Mouse (Mus musculus): ENCODE results near the gene Hyal3.

The Hyal3 gene

DNA sequence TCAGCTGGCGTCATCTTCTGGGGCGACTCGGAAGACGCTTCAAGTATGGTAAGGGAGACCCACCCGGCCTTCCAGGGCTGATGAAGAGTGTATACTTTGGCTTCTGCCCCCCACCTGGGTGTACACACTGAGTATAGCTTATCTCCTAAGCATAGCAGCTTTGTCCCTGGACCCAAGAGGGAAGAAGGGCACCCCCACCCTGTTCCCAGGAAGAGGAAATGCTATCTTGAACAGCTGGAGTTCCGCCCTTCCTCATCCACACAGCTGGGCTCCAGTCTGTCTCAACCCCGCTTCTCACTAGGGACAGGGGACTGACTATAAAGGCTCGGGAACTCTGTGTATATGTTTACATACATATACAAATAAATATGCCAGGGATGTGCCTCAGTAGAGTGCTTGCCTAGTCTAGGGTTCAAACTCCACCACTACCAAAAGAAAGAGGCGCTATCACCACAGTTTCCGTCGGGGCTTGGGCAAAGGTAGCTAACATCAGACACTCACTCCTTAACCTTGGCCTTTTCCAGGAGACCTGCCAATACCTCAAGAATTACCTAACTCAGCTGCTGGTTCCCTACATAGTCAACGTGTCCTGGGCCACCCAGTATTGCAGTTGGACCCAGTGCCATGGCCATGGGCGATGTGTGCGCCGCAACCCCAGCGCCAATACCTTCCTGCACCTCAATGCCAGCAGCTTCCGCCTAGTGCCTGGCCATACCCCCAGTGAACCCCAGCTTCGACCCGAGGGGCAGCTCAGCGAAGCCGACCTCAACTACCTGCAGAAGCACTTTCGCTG is 8.9 kb upstream of the Hyal3 start:
- no peak for DNase-seq (ENCODE audit: low read depth, low spot score)

DNA sequence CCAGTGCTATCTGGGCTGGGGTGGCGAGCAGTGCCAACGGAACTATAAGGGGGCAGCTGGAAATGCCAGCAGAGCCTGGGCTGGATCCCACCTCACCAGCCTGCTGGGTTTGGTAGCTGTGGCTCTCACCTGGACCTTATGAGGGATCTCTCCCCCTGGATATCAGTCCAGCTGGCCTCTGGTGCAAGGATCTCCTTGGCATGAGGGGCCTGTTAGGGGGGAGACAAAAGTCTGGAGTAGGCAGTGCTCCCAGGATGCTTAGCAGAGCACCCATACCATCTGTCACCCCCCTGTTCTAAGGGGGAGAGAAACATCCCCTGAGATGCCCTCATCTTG is 8.3 kb upstream of the Hyal3 start:
- no peak for DNase-seq (ENCODE audit: low read depth, low spot score)

DNA sequence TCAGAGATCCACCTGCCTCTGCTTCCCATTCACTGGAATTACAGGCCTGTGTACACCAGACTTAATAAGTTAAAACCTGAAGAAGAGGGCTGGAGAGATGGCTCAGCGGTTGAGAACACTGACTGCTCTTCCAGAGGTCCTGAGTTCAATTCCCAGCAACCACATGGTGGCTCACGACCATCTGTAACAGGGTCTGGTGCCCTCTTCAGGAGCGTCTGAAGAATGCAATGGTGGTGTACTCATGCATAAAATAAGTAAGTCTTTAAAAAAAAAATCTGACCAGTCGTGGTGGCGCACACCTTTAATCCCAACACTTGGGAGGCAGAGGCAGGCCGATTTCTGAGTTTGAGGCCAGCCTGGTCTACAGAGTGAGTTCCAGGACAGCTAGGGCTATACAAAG is 6.8 kb upstream of the Hyal3 start:
- peak; percentile 77 for DNase-seq (ENCODE audit: low read depth, low spot score)

DNA sequence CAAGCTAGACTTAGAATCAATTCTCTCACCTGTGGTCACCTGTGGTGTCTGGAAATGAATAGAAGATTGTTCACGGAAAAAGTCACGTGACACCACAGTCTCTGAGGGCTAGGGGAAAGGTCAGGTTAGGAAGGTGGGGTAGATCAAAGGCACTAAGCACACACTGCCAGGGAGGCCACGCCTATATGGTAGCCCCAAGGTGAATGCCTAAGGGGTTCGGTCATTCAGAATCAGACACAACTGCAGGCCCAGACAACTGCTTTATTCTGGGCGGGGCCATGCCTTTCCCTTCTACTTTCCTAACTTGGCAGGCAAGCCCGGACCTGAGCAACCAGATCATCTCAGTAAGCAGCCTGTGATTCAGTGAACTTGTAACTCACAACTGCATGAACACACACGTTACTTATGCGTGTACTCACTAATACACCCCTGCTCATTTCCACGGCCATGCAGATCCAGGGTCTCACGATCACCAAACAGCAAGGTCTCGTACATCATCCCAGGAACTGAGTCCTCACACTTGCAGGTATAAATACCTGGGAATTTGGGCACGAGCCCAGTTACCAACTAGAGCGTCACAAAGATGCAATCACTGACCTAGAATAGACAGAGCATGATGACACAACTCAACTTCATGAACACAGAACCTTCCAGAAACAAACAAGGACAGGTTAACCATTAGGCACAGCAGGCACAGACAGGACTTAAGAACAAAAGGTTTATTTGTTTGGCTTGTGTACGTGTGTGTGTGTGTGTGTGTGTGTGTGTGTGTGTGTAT is 4.8 kb upstream of the Hyal3 start:
- DNase-seq (ENCODE audit: low read depth, low spot score) = peak; percentile 96

DNA sequence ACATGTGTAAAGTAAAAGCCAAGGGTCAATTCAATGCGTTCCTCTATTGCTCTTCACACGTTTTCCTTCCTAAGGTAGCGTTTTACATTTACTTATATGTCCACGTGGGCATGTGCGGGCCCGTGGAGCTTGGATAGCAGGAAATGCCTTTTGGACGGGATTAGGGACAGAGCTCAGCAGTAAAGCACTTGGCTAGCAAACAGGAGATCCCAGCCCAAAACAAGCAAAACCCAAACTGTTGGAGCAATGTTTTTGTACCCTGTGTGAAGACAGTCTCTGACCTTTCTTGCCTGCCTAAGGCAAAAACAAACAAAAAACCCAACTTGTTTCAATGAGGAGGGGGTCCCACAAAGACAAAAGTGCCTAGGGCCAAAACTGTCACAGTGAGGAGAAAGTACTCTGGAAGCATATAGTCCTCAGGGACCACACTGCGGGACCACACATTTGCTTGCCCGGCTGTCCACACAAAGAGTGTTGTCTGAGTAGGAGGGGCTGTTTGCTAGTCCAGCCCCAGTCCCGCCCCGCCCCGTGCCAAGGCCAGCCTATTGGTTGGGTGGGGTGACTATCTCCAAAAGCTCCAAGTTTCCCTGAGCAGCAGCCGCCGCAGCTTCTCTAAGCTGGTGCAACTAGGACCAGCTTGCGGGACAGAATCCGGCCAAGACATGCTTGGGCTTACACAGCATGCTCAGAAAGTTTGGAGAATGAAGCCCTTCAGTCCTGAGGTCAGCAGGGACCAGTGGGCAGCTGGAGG is 4.1 kb upstream of the Hyal3 start, which contains the start of gene Hyal1:
Gene Hyal1, plus strand, starts transcription at position 571 of the 751 bp plus-strand sequence.
- DNase-seq (ENCODE audit: low read depth, low spot score) = peak; percentile 96

DNA sequence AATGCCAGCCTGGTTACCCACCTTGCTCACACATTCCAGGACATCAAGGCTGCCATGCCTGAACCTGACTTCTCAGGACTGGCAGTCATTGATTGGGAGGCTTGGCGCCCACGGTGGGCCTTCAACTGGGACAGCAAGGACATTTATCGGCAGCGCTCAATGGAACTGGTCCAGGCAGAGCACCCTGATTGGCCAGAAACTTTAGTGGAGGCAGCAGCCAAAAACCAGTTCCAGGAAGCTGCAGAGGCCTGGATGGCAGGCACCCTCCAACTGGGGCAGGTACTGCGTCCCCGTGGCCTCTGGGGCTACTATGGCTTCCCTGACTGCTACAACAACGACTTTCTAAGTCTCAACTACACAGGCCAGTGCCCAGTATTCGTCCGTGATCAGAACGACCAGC is 2.7 kb upstream of the Hyal3 start:
- DNase-seq (ENCODE audit: low read depth, low spot score) = no peak

DNA sequence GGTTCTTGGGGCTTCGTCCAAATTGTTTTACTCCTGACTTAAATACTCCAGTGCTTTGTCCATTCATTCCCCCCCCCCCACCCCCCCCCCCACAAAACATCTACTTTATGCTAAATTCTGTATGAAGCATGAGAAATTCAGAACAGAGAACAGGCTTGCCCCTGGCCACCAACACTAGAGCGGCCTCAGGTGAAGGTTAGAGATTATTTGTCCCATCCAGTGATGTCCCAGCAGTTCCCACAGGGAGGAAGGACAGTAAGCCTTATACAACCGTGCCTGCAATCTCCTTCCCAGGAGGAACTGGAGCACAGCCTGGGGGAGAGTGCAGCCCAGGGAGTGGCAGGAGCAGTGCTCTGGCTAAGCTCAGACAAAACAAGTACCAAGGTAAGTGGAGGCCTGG is 2.0 kb upstream of the Hyal3 start, which contains the start of gene Naa80:
Gene Naa80, plus strand, starts transcription at position 301 of the 400 bp plus-strand sequence.
- DNase-seq (ENCODE audit: low read depth, low spot score) = no peak

DNA sequence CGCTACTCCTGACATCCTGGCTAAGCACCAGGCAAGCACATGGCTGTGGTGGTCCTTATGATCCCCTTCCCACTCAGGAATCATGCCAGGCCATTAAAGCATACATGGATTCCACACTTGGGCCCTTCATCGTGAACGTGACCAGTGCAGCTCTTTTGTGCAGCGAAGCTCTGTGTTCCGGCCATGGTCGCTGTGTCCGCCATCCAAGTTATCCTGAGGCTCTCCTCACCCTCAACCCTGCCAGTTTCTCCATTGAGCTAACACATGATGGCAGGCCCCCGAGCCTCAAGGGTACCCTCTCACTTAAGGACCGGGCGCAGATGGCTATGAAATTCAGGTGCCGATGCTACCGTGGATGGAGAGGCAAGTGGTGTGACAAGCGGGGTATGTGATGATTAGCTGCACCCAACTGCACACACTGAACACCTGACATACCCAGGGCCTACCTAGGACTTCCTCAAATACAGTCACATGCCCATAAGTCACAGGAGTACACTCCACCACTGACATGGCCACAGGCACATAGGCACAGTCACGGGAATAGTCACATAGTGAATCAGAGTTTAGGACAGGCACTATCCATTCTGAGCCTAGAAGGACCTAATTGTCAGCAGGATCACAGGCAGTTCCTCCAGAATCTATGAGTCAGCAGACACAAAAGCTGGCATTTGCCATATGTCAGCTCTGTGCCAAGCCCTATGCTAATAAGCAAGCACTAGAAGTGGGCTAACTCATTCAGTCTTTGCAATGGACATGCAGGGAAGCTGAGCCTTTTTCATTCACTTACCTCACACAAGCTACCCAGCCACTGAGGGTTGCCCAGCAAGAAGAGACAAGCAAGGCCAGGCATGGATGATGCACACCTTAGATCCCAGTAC is 1.4 kb upstream of the Hyal3 start:
- DNase-seq (ENCODE audit: low read depth, low spot score) = no peak

DNA sequence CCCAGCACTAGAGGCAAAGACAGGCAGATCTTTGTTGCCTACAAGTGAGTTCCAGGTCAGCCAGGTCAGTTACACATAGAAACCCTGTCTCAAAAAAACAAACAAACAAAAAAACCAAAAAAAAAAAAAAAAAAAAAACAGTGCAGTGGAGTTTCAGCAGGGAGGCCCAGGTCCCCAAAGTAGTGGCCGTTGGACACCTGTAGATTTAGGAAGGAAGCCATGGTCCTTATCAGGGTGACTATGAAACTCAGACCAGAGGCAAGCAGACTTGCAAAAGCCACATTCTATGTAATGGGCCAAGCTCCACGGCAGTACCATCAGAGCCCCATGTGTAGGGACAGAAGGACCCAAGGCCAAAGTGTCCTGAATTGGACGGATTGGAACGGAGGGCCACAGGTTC is 966 bp downstream of the Hyal3 start:
- no peak for DNase-seq (ENCODE audit: low read depth, low spot score)

DNA sequence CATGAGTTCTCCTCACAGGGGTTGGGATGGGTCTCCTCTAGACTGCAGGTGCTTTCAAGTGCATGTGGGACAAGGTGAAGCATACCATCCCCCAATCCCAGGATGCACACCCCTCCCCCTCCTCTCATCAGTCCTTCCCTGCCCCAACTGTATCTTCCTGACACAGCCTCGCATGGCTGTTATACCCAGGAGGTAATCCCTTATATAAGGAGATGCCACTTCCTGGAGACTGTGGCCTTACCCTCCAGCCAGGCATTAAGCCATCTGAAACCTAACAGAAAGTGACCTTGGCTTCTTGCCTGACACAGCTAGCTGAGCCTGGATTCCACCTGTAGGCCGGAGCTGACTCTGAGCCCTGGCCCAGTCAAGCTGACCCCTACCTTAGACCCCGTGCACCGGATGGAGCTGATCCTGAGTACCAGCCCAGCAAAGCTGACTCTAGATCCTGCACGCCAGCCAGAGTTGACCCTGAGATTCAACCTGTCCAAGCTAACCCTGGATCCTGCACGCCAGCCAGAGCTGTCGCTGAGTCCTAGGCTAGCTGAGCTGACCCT is 2.0 kb downstream of the Hyal3 start:
- DNase-seq (ENCODE audit: low read depth, low spot score) = no peak

DNA sequence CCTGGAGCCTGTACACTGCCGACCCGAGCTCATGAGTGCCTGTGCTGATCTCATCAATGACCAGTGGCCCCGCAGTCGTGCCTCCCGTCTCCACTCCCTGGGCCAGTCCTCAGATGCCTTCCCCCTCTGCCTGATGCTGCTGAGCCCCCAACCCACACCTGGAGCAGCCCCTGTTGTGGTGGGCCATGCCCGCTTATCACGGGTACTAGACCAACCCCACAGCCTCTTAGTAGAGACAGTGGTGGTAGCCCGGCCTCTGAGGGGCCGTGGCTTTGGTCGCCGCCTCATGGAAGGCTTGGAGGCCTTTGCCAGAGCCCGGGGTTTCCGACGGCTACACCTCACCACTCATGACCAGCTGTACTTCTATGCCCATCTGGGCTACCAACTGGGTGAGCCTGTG is 2.6 kb downstream of the Hyal3 start:
- no peak for DNase-seq (ENCODE audit: low read depth, low spot score)

DNA sequence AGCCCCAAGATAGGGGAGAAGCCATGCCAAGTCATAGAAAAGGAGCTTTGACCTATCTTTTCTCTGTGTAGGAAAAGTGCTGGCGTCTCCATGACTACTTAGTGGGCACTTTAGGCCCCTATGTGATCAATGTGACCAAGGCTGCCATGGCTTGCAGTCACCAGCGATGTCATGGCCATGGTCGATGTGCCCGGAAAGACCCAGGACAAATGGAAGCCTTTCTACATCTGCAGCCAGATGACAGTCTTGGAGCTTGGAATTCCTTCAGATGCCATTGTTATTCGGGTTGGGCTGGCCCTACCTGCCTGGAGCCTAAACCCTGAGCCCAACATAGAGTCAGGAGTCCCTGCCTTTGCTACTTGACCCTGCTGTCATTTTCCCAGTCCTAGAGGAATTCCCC is 5.9 kb downstream of the Hyal3 start:
- peak; percentile 48 for DNase-seq (ENCODE audit: low read depth, low spot score)

DNA sequence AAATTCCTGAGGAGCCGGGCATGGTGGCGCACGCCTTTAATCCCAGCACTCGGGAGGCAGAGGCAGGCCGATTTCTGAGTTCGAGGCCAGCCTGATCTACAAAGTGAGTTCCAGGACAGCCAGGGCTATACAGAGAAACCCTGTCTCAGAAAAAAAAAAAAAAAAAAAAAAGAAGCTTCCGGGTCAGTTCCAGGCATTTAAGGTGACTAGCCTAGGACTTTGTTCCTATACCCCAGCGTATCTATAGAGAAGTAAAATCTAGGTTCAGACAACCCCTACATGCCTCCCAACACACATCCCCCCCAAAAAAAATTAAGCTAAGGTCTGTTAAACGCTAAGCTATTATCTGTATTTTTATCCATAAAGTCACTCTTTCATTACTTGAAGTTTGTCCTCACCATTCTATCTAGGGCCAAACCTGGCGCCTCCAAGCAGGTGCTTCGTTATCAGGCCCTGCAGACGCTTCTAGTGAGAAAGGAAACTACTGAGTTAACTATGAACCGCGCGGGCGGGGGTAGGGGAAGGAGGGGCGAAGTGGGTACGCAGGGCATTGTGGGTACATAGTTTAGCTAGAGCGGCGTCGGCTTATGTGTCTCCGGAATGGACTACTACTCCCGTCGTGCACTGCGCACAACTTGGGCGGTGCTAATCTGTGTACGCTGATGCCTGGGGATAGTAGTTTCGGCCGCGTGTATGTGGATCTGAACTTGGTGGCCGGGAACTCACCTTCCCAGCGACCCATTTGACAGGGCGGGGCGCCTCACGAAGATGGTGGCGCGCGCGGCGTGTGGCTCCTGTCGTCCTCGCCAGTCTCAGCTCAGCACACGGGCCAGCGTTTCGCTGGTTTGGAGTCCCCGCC is 6.6 kb downstream of the Hyal3 start, which contains the start of gene Ifrd2:
Gene Ifrd2, plus strand, starts transcription at position 669 of the 859 bp plus-strand sequence.
- DNase-seq (ENCODE audit: low read depth, low spot score) = peak; percentile 99

DNA sequence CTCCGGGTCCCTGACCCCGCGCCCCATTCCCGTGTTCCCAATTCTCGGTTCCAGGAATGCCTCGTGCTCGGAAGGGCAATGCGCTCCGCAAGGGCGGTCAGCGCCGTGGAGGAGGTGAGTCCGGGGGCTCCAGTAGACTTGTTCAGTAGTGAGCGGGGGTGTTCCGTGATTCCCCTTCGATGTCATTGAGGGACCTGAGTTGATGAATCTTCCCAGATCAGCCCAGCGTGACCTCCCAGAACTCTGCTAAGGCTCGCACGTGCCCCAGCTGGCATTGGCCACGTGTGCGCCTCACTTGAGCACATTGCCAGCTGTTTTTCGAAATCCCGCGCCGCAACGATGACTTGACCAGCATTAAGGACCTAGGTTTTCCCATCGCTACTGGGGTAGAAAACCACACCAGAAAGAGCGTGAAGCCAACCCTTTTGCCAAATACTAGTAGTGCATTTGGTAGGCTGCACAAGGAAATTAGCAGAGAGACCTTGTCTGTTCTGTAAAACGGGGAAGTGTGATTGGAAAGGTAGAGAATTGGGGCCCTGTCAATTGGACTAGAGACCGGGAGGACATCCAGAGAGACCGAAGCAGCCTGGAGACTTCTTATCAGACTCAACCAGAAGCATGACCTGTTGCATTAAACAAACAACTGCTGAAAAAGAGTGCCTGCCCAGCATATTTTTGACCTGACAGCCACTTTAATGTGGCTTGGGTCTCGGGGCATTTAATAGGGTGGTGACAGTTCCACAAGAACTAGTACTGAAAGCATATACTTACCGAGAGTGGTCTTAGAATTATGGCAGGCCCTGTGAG is 7.4 kb downstream of the Hyal3 start:
- DNase-seq (ENCODE audit: low read depth, low spot score) = no peak

DNA sequence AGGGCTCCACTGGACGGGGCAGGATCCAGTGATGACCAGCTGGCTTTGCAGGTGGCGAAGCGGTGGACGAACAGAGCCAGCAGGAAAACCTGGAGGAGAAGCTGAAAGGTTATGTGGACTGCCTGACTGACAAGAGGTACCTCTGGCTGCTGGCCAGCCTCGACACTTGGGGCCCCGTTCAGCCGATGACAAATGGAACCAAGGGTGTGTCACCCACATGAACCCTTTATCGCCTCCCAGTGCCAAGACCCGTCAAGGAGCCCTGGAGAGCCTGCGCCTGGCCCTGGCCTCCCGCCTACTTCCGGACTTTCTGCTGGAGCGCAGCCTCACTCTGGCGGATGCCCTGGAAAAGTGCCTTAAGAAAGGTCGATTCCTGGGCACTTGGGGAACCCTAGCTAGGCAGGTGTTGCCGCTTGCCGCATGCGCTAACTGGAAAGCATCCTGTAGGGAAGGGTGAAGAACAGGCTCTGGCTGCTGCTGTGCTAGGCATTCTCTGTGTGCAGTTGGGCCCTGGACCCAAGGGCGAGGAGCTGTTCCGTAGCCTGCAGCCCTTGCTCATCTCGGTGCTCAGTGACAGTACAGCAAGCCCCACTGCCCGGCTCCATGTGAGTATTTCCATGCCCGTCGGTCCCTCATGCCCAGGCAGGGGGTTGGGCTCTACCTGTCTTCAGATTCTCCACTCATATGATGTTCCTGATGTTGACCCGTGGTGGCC is 9.6 kb downstream of the Hyal3 start:
- DNase-seq (ENCODE audit: low read depth, low spot score) = peak; percentile 71

DNA sequence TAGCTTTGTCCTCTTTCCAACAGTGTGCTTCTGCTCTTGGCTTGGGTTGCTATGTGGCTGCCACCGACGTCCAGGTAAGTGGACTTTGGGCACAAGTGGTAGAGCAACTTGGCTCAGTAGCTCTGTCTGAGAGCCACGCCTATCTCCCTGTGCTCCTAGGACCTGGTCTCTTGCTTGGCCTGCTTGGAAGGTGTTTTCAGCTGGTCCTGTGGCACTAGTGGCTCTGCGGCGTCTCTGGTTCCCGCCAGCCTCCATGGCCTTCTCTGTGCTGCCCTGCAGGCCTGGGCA is 10.1 kb downstream of the Hyal3 start:
- no peak for DNase-seq (ENCODE audit: low read depth, low spot score)

DNA sequence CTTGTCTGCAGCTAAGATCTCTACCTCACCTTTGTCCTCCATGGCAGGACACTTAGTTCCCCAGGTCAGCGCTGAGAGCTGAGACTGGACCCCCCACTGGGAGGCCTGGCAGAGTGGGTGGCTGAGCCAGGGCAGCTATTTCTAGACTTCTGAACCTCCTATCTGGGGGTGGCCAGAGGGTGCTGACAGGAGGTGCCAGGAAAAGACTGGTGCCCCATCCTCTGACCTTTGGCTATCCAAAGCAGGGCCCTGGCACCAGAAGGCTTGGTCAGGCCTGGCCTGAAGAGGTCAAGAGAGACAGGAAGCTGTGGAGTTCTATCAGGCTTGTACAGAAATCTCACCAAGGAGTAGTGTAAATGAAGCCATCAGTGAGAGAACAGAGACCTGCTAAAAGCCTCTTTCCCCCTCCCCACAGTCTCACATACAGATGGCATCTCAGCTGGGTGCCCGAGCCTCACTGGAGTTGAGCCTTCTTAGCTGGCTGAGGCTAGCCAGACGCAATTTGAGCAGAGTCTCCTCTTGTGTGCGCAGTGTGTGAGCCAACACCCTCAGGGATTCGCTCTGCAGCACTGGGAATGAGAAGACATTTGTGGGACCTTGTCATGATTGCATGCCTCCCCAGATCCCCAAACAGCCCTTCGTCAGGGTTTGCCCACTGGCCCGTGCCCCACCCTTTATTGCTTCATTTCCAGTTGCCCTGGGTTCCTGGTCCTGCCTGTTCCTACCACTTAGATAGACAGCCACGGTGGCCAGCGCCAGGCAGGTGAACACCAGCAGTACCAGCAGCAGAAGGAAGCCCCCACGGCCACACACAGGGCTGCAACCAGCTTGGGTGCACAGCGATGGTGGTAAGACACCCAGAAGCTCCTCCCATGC is 12.7 kb downstream of the Hyal3 start:
- DNase-seq (ENCODE audit: low read depth, low spot score) = no peak

All from ZHBTc4 (cell line).